Mouse (Mus musculus) ovary, adult 10 weeks (tissue): ENCODE results near the gene Trim66. TPM values are rescaled to one million over a fixed set of nuclear protein-coding genes. Genes with fewer than 3 reads are reported as not detected.

Source experiments
- polyA plus RNA-seq: library from polyadenylated mRNA; stranded (reverse); fragments of 350-450 nt; fragmentation: Illumina TruSeq; extraction: RNeasy Lipid Tissue Mini Kit (QIAGEN cat#74804); gene quantifications from one replicate; pipeline ENCODE4 v1.2.3, GENCODE M21; 2014

Gene Trim66
- polyA plus RNA-seq, result 0.11 TPM

DNA sequence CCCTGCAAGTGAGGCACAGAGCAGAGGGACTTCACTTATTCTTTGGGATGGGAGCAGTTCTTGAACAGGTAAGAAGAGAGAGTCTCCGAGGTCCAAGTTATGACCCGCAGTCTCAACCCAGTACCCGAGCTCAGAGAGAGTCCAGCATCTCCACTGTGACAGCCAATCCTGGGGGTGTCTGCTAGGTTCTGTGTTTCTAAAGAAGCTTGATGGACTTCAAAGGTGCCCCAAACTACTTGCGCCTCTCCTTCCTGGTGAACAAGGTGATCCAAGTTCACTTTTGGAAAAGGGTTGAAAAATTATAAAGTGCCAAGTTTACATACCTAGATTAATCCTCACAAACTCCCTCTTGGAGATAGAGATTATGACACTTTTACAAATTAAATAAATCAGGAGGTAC lies at the start of gene Trim66:
TSS of gene Trim66 (minus strand) at position 101 of the 400 bp plus-strand sequence.

DNA sequence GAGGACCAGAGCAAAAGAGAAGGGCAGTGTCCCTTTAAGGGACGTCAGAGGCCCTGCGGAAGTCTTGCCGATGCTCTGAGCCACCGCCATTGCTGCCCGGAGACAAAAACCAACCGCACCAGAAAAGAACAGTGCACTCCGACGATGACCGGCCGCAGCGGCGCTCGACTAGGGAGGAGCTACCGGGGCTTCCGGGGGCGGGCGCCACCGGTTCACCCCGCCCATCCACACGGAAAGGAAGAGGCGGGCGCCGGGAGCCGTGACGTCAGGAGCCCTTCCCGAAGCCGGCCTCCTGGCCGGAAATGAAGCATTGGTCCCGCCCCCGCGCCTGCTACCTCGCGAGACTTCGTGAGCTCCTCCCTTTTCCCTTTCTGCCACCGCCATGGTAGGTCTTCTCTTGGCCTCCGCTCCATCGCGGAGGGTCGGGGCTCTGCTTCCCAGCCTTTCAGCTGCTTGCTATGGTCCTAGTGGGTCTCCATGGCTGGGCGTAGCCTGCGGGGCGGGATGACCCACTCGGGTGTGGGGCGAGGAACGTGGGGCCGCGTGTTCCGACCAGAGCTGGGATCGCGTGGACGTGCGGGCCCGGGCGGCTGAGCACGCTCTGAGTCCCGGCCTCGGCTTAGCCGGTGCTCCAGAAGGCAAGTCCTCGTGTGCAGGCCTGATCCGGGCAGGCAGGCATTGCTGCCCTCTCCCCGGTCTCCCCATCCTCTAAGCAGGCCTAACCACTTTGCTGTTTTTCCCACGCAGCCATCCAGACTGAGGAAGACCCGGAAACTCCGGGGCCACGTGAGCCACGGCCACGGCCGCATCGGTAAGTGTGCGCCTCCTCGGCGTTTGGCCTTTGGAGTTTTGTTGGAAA lies 11.1 kb upstream of the Trim66 start, which contains the start of gene Rpl27a:
TSS of gene Rpl27a (plus strand) at position 310 of the 859 bp plus-strand sequence.

DNA sequence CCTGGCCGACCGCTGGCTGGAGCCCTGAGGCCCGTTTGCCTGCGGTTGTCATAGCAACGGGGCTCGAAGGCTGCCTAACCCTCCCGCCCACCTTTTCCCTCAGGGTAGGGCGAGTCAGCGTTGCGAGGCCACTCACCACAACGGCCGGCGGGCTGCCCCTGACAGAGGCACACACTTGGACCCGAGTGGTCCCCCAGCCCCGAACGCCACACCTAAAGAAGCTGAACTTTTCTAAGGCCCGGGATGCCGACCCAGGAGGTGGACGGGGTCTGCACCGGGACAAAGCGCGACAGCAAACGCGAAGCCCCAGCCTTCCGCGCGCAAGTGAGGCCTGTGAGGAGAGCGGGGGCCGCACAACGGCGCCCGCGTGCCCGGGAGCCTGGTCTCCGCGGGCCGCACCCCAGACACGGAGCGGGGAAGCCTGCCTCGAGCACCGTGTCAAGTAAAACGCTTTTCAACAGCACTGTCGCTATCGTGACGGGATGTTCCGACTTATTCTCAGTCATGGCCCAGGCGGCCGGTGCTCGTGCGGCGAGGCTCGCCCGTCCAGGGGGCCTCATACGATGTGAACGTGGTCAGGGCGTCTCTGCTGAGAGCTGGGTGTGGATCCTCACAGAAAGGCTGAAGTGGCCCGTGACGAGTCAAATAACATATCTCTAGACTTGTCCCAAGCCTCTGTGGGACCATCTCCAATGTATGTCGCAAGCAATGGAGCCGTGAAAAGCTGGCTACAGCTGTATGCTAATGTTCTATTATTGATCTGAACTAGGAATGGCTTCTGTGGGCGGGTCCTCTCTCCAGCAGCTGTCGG lies 68.9 kb downstream of the Trim66 start, which contains the start of gene Stk33:
TSS of gene Stk33 (minus strand) at position 301 of the 811 bp plus-strand sequence.

Other genes starting within 250 kb of the Trim66 start
- 3.2 TPM for gene Stk33, start 69.1 kb downstream of the Trim66 start, polyA plus RNA-seq
- gene Rpl27a, start 11.0 kb upstream of the Trim66 start, polyA plus RNA-seq, result 240 TPM
- gene St5, start 195.5 kb upstream of the Trim66 start, polyA plus RNA-seq, result 84.0 TPM
- 33.6 TPM for gene Akip1, start 195.6 kb upstream of the Trim66 start, polyA plus RNA-seq
- 0.31 TPM for gene BC051019, start 215.7 kb upstream of the Trim66 start, polyA plus RNA-seq
- gene Ascl3, start 223.6 kb upstream of the Trim66 start, polyA plus RNA-seq, result not detected
- gene Tmem9b, start 244.7 kb upstream of the Trim66 start, polyA plus RNA-seq, result 70.4 TPM